Mouse (Mus musculus): ENCODE measurements around the gene Gm11492. TPM values are rescaled to one million over a fixed set of nuclear protein-coding genes. Genes with fewer than 3 reads are reported as not detected.
A peak's percentile ranks its signal among the peaks of the same experiment; 100 is the strongest.

Gm11492 gene
- polyA plus RNA-seq, 1 experiment from 2014 or later = not detected

- DNase-seq (peak; percentile 80), ATAC-seq (ENCODE audit: insufficient read depth) (peak; percentile 29; the same call in 1 of the 2 replicates)
- 62% methylated on average over 10 of the region's 10 CpGs for WGBS
Measured at GRCm38 (mm10) chr11:87584711-87585505, 18.5 kb downstream of the Gm11492 start.

GRCm38 (mm10) chr11:87587211-87587874 is 20.9 kb downstream of the Gm11492 start:
- no peak overlapping the region for H3K4me3 ChIP-seq (ENCODE audit: low read depth, low read length)
- no peak for ATAC-seq (ENCODE audit: insufficient read depth)
- 88% methylated on average over 5 of the region's 5 CpGs for WGBS
- H3K36me3 ChIP-seq (ENCODE audit: insufficient read depth) = no peaks in the 10 kb centered on the region
- H3K4me1 ChIP-seq (ENCODE audit: insufficient read depth) = 0 out of 2 replicates have a peak, but pooled peaks cover 10% of the 10 kb centered on the region
- no peak overlapping the region for H3K9ac ChIP-seq
- H3K9me3 ChIP-seq (ENCODE audit: low read depth, low read length) = no peaks in the 10 kb centered on the region
- peak overlapping the region; percentile 27; the same call in 1 of the 2 replicates for H3K27ac ChIP-seq (ENCODE audit: low read depth)
- no peak for TF ChIP-seq CTCF (IDR thresholded peaks at IDR 0.05; ENCODE audit: low read depth)
- no peak overlapping the region for H3K4me2 ChIP-seq
- peak; percentile 36 for DNase-seq
- H3K27me3 ChIP-seq (ENCODE audit: insufficient read depth, low read length) = no peaks in the 10 kb centered on the region

More at GRCm38 (mm10) chr11:87584711-87585505, 18.5 kb downstream of the Gm11492 start:
- H3K27me3 ChIP-seq (ENCODE audit: insufficient read depth, low read length) = no peaks in the 10 kb centered on the region
- no peak overlapping the region for H3K4me2 ChIP-seq
- no peak for TF ChIP-seq CTCF (IDR thresholded peaks at IDR 0.05; ENCODE audit: low read depth)
- peaks cover 14% of the 10 kb centered on the region; the same call in 1 of the 2 replicates for H3K4me1 ChIP-seq (ENCODE audit: insufficient read depth)
- H3K36me3 ChIP-seq (ENCODE audit: insufficient read depth) = no peaks in the 10 kb centered on the region
- no peak overlapping the region for H3K9ac ChIP-seq
- no peaks in the 10 kb centered on the region for H3K9me3 ChIP-seq (ENCODE audit: low read depth, low read length)
- peak overlapping the region; percentile 77 for H3K27ac ChIP-seq (ENCODE audit: low read depth)
- no peak overlapping the region for H3K4me3 ChIP-seq (ENCODE audit: low read depth, low read length)

GRCm38 (mm10) chr11:87589605-87590004 is 23.2 kb downstream of the Gm11492 start:
- DNase-seq = no peak
- Histone ChIP-seq H3K9me3 (ENCODE audit: low read depth, low read length) (no peaks in the 10 kb centered on the region), H3K27me3 (ENCODE audit: insufficient read depth, low read length) (no peaks in the 10 kb centered on the region), H3K27ac (ENCODE audit: low read depth) (no peak overlapping the region), H3K4me2 (peak overlapping the region; percentile 79), H3K36me3 (ENCODE audit: insufficient read depth) (peaks cover 10% of the 10 kb centered on the region), H3K9ac (no peak overlapping the region), H3K4me1 (ENCODE audit: insufficient read depth) (peaks cover 10% of the 10 kb centered on the region; the same call in 1 of the 2 replicates), H3K4me3 (ENCODE audit: low read depth, low read length) (no peak overlapping the region)
- 88% methylated on average over 8 of the region's 8 CpGs for WGBS
- TF ChIP-seq CTCF (IDR thresholded peaks at IDR 0.05; ENCODE audit: low read depth) = no peak
- ATAC-seq (ENCODE audit: insufficient read depth) = no peak

- H3K27me3 ChIP-seq (ENCODE audit: insufficient read depth, low read length) = no peaks in the 10 kb centered on the region
- H3K4me1 ChIP-seq (ENCODE audit: insufficient read depth) = peaks cover 7% of the 10 kb centered on the region; the same call in 1 of the 2 replicates
- WGBS = 1% methylated on average over 25 of the region's 25 CpGs
- no peaks in the 10 kb centered on the region for H3K9me3 ChIP-seq (ENCODE audit: low read depth, low read length)
- peak overlapping the region; percentile 90 for H3K27ac ChIP-seq (ENCODE audit: low read depth)
- H3K36me3 ChIP-seq (ENCODE audit: insufficient read depth) = peaks cover 10% of the 10 kb centered on the region
- peak overlapping the region; percentile 60 for H3K4me3 ChIP-seq (ENCODE audit: low read depth, low read length)
- no peak for ATAC-seq (ENCODE audit: insufficient read depth)
- peak overlapping the region; percentile 92 for H3K9ac ChIP-seq
- H3K4me2 ChIP-seq = peak overlapping the region; percentile 79
- no peak for TF ChIP-seq CTCF (IDR thresholded peaks at IDR 0.05; ENCODE audit: low read depth)
- DNase-seq = peak; percentile 56
Measured at GRCm38 (mm10) chr11:87590841-87591525, 24.5 kb downstream of the Gm11492 start.

- H3K9me3 ChIP-seq (ENCODE audit: low read depth, low read length) = no peaks in the 10 kb centered on the region
- peak within 1 kb of the TSS; percentile 92 for H3K9ac ChIP-seq
- H3K36me3 ChIP-seq (ENCODE audit: insufficient read depth) = peaks cover 13% of the 10 kb centered on the region
- ATAC-seq (ENCODE audit: insufficient read depth) = peak; percentile 98
- no peaks in the 10 kb centered on the region for H3K27me3 ChIP-seq (ENCODE audit: insufficient read depth, low read length)
- no peak; the same call in 1 of the 2 replicates for TF ChIP-seq CTCF (IDR thresholded peaks at IDR 0.05; ENCODE audit: low read depth)
- WGBS = under 1% methylated on average over 61 of the region's 61 CpGs
- peak within 1 kb of the TSS; percentile 93 for H3K27ac ChIP-seq (ENCODE audit: low read depth)
- peak within 1 kb of the TSS; percentile 60 for H3K4me3 ChIP-seq (ENCODE audit: low read depth, low read length)
- DNase-seq = peak; percentile 99
- H3K4me2 ChIP-seq = peak within 1 kb of the TSS; percentile 84
- peaks cover 13% of the 10 kb centered on the region; the same call in 1 of the 2 replicates for H3K4me1 ChIP-seq (ENCODE audit: insufficient read depth)
Measured at GRCm38 (mm10) chr11:87591526-87592353, 25.3 kb downstream of the Gm11492 start, which contains the start of gene Mtmr4. TSS of gene Mtmr4 (plus strand) at chr11:87592162.

GRCm38 (mm10) chr11:87592354-87592695 is 25.9 kb downstream of the Gm11492 start:
- WGBS = under 1% methylated on average over 15 of the region's 15 CpGs
- Histone ChIP-seq H3K9me3 (ENCODE audit: low read depth, low read length) (no peaks in the 10 kb centered on the region), H3K36me3 (ENCODE audit: insufficient read depth) (peaks cover 19% of the 10 kb centered on the region), H3K4me1 (ENCODE audit: insufficient read depth) (peaks cover 13% of the 10 kb centered on the region; the same call in 1 of the 2 replicates), H3K4me3 (ENCODE audit: low read depth, low read length) (peak overlapping the region; percentile 60), H3K9ac (peak overlapping the region; percentile 72), H3K27me3 (ENCODE audit: insufficient read depth, low read length) (no peaks in the 10 kb centered on the region), H3K4me2 (peak overlapping the region; percentile 84), H3K27ac (ENCODE audit: low read depth) (peak overlapping the region; percentile 93)
- TF ChIP-seq CTCF (IDR thresholded peaks at IDR 0.05; ENCODE audit: low read depth) = peak; percentile 23
- ATAC-seq (ENCODE audit: insufficient read depth) (peak; percentile 36; the same call in 1 of the 2 replicates), DNase-seq (no peak)

Data from lung, embryonic 14.5 days (tissue).